Comparison of ENCODE assay signal across 8 mouse cellular contexts in genomic region chr5:113015236-113016061, GRCm38 (mm10). TPM values are rescaled to one million over a fixed set of nuclear protein-coding genes. Genes with fewer than 3 reads are reported as not detected.
DNase-seq lines count a peak whose midpoint lies in the region; ATAC-seq lines count a peak whose summit lies in the region.

Grk3 (minus strand) TSS chr5:113015791.

- peak; percentile 14 to 29 for DNase-seq in B cell, adult 2 months
- peak; percentile 58 to 72 for DNase-seq in heart, postnatal 10 days
- DNase-seq in kidney, postnatal 36 days = peak; percentile 53 to 76
- peak; percentile 67 for DNase-seq in thymus, postnatal 14 days

- no peaks in the 10 kb centered on the region for H3K9me3 ChIP-seq in forebrain, embryonic 12.5 days
- no peaks in the 10 kb centered on the region for H3K9me3 ChIP-seq in liver, embryonic 16.5 days (replicated peaks; ENCODE audit: control insufficient read depth, low read length)
- H3K9me3 ChIP-seq in neural tube, embryonic 12.5 days = peaks cover 4% of the 10 kb centered on the region

- H3K27me3 ChIP-seq in forebrain, embryonic 12.5 days = peaks cover 46% of the 10 kb centered on the region
- H3K27me3 ChIP-seq in liver, embryonic 16.5 days (ENCODE audit: control insufficient read depth, insufficient read depth, low read depth, low read length) = no peaks in the 10 kb centered on the region
- peaks cover 18% of the 10 kb centered on the region for H3K27me3 ChIP-seq in neural tube, embryonic 12.5 days (replicated peaks)

- WGBS in forebrain, embryonic 12.5 days = 4% methylated on average over 48 of the region's 52 CpGs
- WGBS in liver, embryonic 16.5 days (ENCODE audit: insufficient replicate concordance) = 3% methylated on average over 28 of the region's 52 CpGs
- 4% methylated on average over 51 of the region's 52 CpGs for WGBS in neural tube, embryonic 12.5 days

- H3K36me3 ChIP-seq in forebrain, embryonic 12.5 days (replicated peaks) = no peaks in the 10 kb centered on the region
- H3K36me3 ChIP-seq in liver, embryonic 16.5 days (ENCODE audit: control insufficient read depth, insufficient read depth) = no peaks in the 10 kb centered on the region
- H3K36me3 ChIP-seq in neural tube, embryonic 12.5 days = no peaks in the 10 kb centered on the region

- H3K4me2 ChIP-seq in forebrain, embryonic 12.5 days = peak within 1 kb of the TSS; percentile 71
- peak within 1 kb of the TSS; percentile 58 for H3K4me2 ChIP-seq in liver, embryonic 16.5 days (ENCODE audit: low read depth, low read length)
- H3K4me2 ChIP-seq in neural tube, embryonic 12.5 days (replicated peaks) = peak within 1 kb of the TSS; percentile 76

- peak within 1 kb of the TSS; percentile 71 for H3K4me3 ChIP-seq in brown adipose tissue, adult 24 weeks (ENCODE audit: insufficient read depth, low read depth, low read length)
- peak within 1 kb of the TSS; percentile 59 for H3K4me3 ChIP-seq in forebrain, embryonic 12.5 days (replicated peaks)
- peak within 1 kb of the TSS; percentile 61 for H3K4me3 ChIP-seq in liver, embryonic 16.5 days (ENCODE audit: low read depth, low read length)
- H3K4me3 ChIP-seq in neural tube, embryonic 12.5 days = peak within 1 kb of the TSS; percentile 53

- intact Hi-C loops in heart, postnatal 10 days (cut with DNase I) = loop anchor here (2.0 to 5.0 kb wide), 2 partner anchors 83 to 145 kb away; no protein-coding TSS in a partner anchor

- peak within 1 kb of the TSS; percentile 61 for H3K9ac ChIP-seq in forebrain, embryonic 12.5 days
- H3K9ac ChIP-seq in liver, embryonic 16.5 days (ENCODE audit: low read depth, low read length) = peak within 1 kb of the TSS; percentile 56
- peak within 1 kb of the TSS; percentile 65 for H3K9ac ChIP-seq in neural tube, embryonic 12.5 days

- H3K4me1 ChIP-seq in brown adipose tissue, adult 24 weeks (ENCODE audit: control insufficient read depth, insufficient read depth, insufficient read length, low read length) = peaks cover 5% of the 10 kb centered on the region; the same call in 1 of the 2 replicates
- peaks cover 15% of the 10 kb centered on the region for H3K4me1 ChIP-seq in forebrain, embryonic 12.5 days
- H3K4me1 ChIP-seq in liver, embryonic 16.5 days (ENCODE audit: control insufficient read depth, low read depth, low read length) = peaks cover 2% of the 10 kb centered on the region; the same call in 1 of the 2 replicates
- H3K4me1 ChIP-seq in neural tube, embryonic 12.5 days = peaks cover 17% of the 10 kb centered on the region; the same call in 1 of the 2 replicates

- H3K27ac ChIP-seq in brown adipose tissue, adult 24 weeks (replicated peaks; ENCODE audit: low read depth, low read length) = peak within 1 kb of the TSS; percentile 89
- H3K27ac ChIP-seq in forebrain, embryonic 12.5 days = no peak within 1 kb of the TSS
- H3K27ac ChIP-seq in liver, embryonic 16.5 days (ENCODE audit: low read length) = no peak within 1 kb of the TSS; the same call in 1 of the 2 replicates
- no peak within 1 kb of the TSS for H3K27ac ChIP-seq in neural tube, embryonic 12.5 days

- ATAC-seq in forebrain, embryonic 12.5 days (ENCODE audit: low FRiP score) = peak; percentile 81
- ATAC-seq in liver, embryonic 16.5 days (ENCODE audit: low read depth) = peak; percentile 86
- ATAC-seq in neural tube, embryonic 12.5 days (ENCODE audit: low FRiP score, low read depth) = peak; percentile 83

RNA-seq across cellular contexts. Expression of gene Grk3, which starts in this region (rescaled TPM):
- polyA plus RNA-seq in brown adipose tissue, adult 24 weeks (2012; ENCODE audit: insufficient read depth, insufficient read length, missing spikeins) = 35.9 and 40.2 TPM in 2 replicates
- polyA plus RNA-seq in forebrain, embryonic 12.5 days (2016; fragmentation: Nextera tagmentation; extraction: Ambion mirVana) = 8.0 and 9.4 TPM in 2 replicates
- total RNA-seq in heart, postnatal 10 days (2021) = 10 to 100 TPM in 1 of 2 experiments, 1 to 10 TPM in 1; 9.1 to 17.6 TPM
- polyA plus RNA-seq in liver, embryonic 16.5 days (2015; fragmentation: Nextera tagmentation; extraction: Ambion mirVana) = 2.7 and 3.4 TPM in 2 replicates
- polyA plus RNA-seq in neural tube, embryonic 12.5 days (2016; fragmentation: Nextera tagmentation; extraction: Ambion mirVana) = 8.8 and 10.1 TPM in 2 replicates
